Mouse (Mus musculus) lung, postnatal 36 days (tissue): Measurements from ENCODE around the gene Deup1.

Experiments used
- DNase-seq: peaks from one replicate; pipeline ENCODE4 v3.0.0; 2022; ENCODE audit warnings: mixed read lengths

The Deup1 gene

GRCm38 (mm10) chr9:15627785-15628287, at the start of gene Deup1:
Deup1 (minus strand) TSS chr9:15627933.
- DNase-seq, result peak; percentile 49

GRCm38 (mm10) chr9:15672251-15672650, 44.5 kb upstream of the Deup1 start:
- DNase-seq, result no peak

- DNase-seq, result peak; percentile 50
Observed at GRCm38 (mm10) chr9:15670002-15670527, 42.3 kb upstream of the Deup1 start.

GRCm38 (mm10) chr9:15669452-15669851, 41.7 kb upstream of the Deup1 start:
- DNase-seq, result no peak

- no peak for DNase-seq
Observed at GRCm38 (mm10) chr9:15664606-15665005, 36.9 kb upstream of the Deup1 start.

GRCm38 (mm10) chr9:15659069-15659468, 31.3 kb upstream of the Deup1 start:
- DNase-seq, result no peak

GRCm38 (mm10) chr9:15658236-15658785, 30.6 kb upstream of the Deup1 start:
- DNase-seq, result no peak

- DNase-seq, result no peak
Observed at GRCm38 (mm10) chr9:15653036-15653435, 25.3 kb upstream of the Deup1 start.

GRCm38 (mm10) chr9:15649977-15650376, 22.2 kb upstream of the Deup1 start:
- DNase-seq, result no peak

- no peak for DNase-seq
Observed at GRCm38 (mm10) chr9:15627384-15627783, 349 bp downstream of the Deup1 start.

GRCm38 (mm10) chr9:15624739-15625138, 3.0 kb downstream of the Deup1 start:
- DNase-seq, result no peak

- no peak for DNase-seq
Observed at GRCm38 (mm10) chr9:15619767-15620166, 8.0 kb downstream of the Deup1 start.

- DNase-seq, result no peak
Observed at GRCm38 (mm10) chr9:15619020-15619590, 8.6 kb downstream of the Deup1 start.

- no peak for DNase-seq
Observed at GRCm38 (mm10) chr9:15617061-15617460, 10.7 kb downstream of the Deup1 start.

- no peak for DNase-seq
Observed at GRCm38 (mm10) chr9:15616471-15616870, 11.3 kb downstream of the Deup1 start.

GRCm38 (mm10) chr9:15609280-15609930, 18.3 kb downstream of the Deup1 start:
- DNase-seq, result peak; percentile 8

GRCm38 (mm10) chr9:15607601-15608000, 20.1 kb downstream of the Deup1 start:
- no peak for DNase-seq

- no peak for DNase-seq
Observed at GRCm38 (mm10) chr9:15603156-15603555, 24.6 kb downstream of the Deup1 start.

- no peak for DNase-seq
Observed at GRCm38 (mm10) chr9:15600859-15601540, 26.7 kb downstream of the Deup1 start.

- peak; percentile 7 for DNase-seq
Observed at GRCm38 (mm10) chr9:15600156-15600858, 27.4 kb downstream of the Deup1 start.

- no peak for DNase-seq
Observed at GRCm38 (mm10) chr9:15596598-15596997, 31.1 kb downstream of the Deup1 start.

- no peak for DNase-seq
Observed at GRCm38 (mm10) chr9:15594148-15594547, 33.6 kb downstream of the Deup1 start.
